Mouse (Mus musculus): ENCODE results near the gene Padi1. TPM values are rescaled to one million over a fixed set of nuclear protein-coding genes. Genes with fewer than 3 reads are reported as not detected.
A peak's percentile ranks its signal among the peaks of the same experiment; 100 is the strongest.

The Padi1 gene
- polyA plus RNA-seq (2015; fragmentation: Nextera tagmentation; extraction: Ambion mirVana), result 0.85 and 1.0 TPM in 2 replicates

- H3K9me3 ChIP-seq (replicated peaks), result no peaks in the 10 kb centered on the region
- H3K27ac ChIP-seq (replicated peaks), result no peak within 1 kb of the TSS
- no peak within 1 kb of the TSS for H3K4me2 ChIP-seq (replicated peaks)
- no peaks in the 10 kb centered on the region for H3K27me3 ChIP-seq
- WGBS, result 53% methylated on average over 6 of the region's 6 CpGs
- H3K36me3 ChIP-seq, result no peaks in the 10 kb centered on the region
- H3K4me1 ChIP-seq, result peaks cover 11% of the 10 kb centered on the region
- no peak within 1 kb of the TSS for H3K4me3 ChIP-seq (replicated peaks)
- H3K9ac ChIP-seq, result no peak within 1 kb of the TSS
- ATAC-seq (ENCODE audit: insufficient number of reproducible peaks, low FRiP score, low TSS enrichment, low read depth), result no peak
Measured at GRCm38 (mm10) chr4:140845666-140846065, at the start of gene Padi1. Gene Padi1 (minus strand): TSS chr4:140845778.

- H3K27ac ChIP-seq (replicated peaks), result no peak overlapping the region
- no peak overlapping the region for H3K4me2 ChIP-seq (replicated peaks)
- ATAC-seq (ENCODE audit: insufficient number of reproducible peaks, low FRiP score, low TSS enrichment, low read depth), result no peak
- no peak overlapping the region for H3K9ac ChIP-seq
- H3K4me1 ChIP-seq, result no peaks in the 10 kb centered on the region
- no peaks in the 10 kb centered on the region for H3K27me3 ChIP-seq
- no peak overlapping the region for H3K4me3 ChIP-seq (replicated peaks)
- 69% methylated on average over 1 of the region's 1 CpGs for WGBS
- H3K36me3 ChIP-seq, result no peaks in the 10 kb centered on the region
- peaks cover 8% of the 10 kb centered on the region; the same call in 1 of the 2 replicates for H3K9me3 ChIP-seq (replicated peaks)
Measured at GRCm38 (mm10) chr4:140892163-140892530, 46.6 kb upstream of the Padi1 start.

- Histone ChIP-seq H3K9ac (no peak overlapping the region), H3K4me3 (replicated peaks) (no peak overlapping the region), H3K4me1 (no peaks in the 10 kb centered on the region), H3K9me3 (replicated peaks) (peaks cover 8% of the 10 kb centered on the region; the same call in 1 of the 2 replicates), H3K27me3 (no peaks in the 10 kb centered on the region), H3K4me2 (replicated peaks) (no peak overlapping the region), H3K36me3 (no peaks in the 10 kb centered on the region), H3K27ac (replicated peaks) (no peak overlapping the region)
- no peak for ATAC-seq (ENCODE audit: insufficient number of reproducible peaks, low FRiP score, low TSS enrichment, low read depth)
- WGBS, result 94% methylated on average over 14 of the region's 14 CpGs
Measured at GRCm38 (mm10) chr4:140891525-140892162, 46.1 kb upstream of the Padi1 start.

GRCm38 (mm10) chr4:140883852-140884251 is 38.3 kb upstream of the Padi1 start:
- no peaks in the 10 kb centered on the region for H3K9me3 ChIP-seq (replicated peaks)
- H3K4me1 ChIP-seq, result no peaks in the 10 kb centered on the region
- no peaks in the 10 kb centered on the region for H3K36me3 ChIP-seq
- H3K9ac ChIP-seq, result no peak overlapping the region
- no peaks in the 10 kb centered on the region for H3K27me3 ChIP-seq
- no peak overlapping the region for H3K27ac ChIP-seq (replicated peaks)
- no peak overlapping the region for H3K4me2 ChIP-seq (replicated peaks)
- peak; percentile 58; the same call in 1 of the 2 replicates for ATAC-seq (ENCODE audit: insufficient number of reproducible peaks, low FRiP score, low TSS enrichment, low read depth)
- no peak overlapping the region for H3K4me3 ChIP-seq (replicated peaks)
- WGBS, result 16% methylated on average over 4 of the region's 4 CpGs

GRCm38 (mm10) chr4:140882981-140883380 is 37.4 kb upstream of the Padi1 start:
- Histone ChIP-seq H3K36me3 (no peaks in the 10 kb centered on the region), H3K4me1 (no peaks in the 10 kb centered on the region), H3K4me2 (replicated peaks) (no peak overlapping the region), H3K27me3 (no peaks in the 10 kb centered on the region), H3K9ac (no peak overlapping the region), H3K4me3 (replicated peaks) (no peak overlapping the region), H3K9me3 (replicated peaks) (no peaks in the 10 kb centered on the region), H3K27ac (replicated peaks) (no peak overlapping the region)
- no peak for ATAC-seq (ENCODE audit: insufficient number of reproducible peaks, low FRiP score, low TSS enrichment, low read depth)
- 97% methylated on average over 3 of the region's 3 CpGs for WGBS

- ATAC-seq (ENCODE audit: insufficient number of reproducible peaks, low FRiP score, low TSS enrichment, low read depth), result no peak
- WGBS, result 67% methylated on average over 4 of the region's 4 CpGs
- Histone ChIP-seq H3K36me3 (no peaks in the 10 kb centered on the region), H3K27ac (replicated peaks) (no peak overlapping the region), H3K9ac (no peak overlapping the region), H3K4me2 (replicated peaks) (no peak overlapping the region), H3K9me3 (replicated peaks) (no peaks in the 10 kb centered on the region), H3K4me3 (replicated peaks) (no peak overlapping the region), H3K4me1 (no peaks in the 10 kb centered on the region), H3K27me3 (no peaks in the 10 kb centered on the region)
Measured at GRCm38 (mm10) chr4:140882365-140882764, 36.8 kb upstream of the Padi1 start.

- no peak for ATAC-seq (ENCODE audit: insufficient number of reproducible peaks, low FRiP score, low TSS enrichment, low read depth)
- no peaks in the 10 kb centered on the region for H3K36me3 ChIP-seq
- H3K9me3 ChIP-seq (replicated peaks), result no peaks in the 10 kb centered on the region
- WGBS, result 80% methylated on average over 13 of the region's 13 CpGs
- H3K4me1 ChIP-seq, result no peaks in the 10 kb centered on the region
- no peak overlapping the region for H3K9ac ChIP-seq
- no peak overlapping the region for H3K4me3 ChIP-seq (replicated peaks)
- no peak overlapping the region for H3K4me2 ChIP-seq (replicated peaks)
- no peak overlapping the region for H3K27ac ChIP-seq (replicated peaks)
- no peaks in the 10 kb centered on the region for H3K27me3 ChIP-seq
Measured at GRCm38 (mm10) chr4:140881771-140882170, 36.2 kb upstream of the Padi1 start.

- H3K4me1 ChIP-seq, result no peaks in the 10 kb centered on the region
- no peaks in the 10 kb centered on the region for H3K27me3 ChIP-seq
- H3K4me3 ChIP-seq (replicated peaks), result no peak overlapping the region
- H3K9ac ChIP-seq, result no peak overlapping the region
- no peaks in the 10 kb centered on the region for H3K36me3 ChIP-seq
- no peak for ATAC-seq (ENCODE audit: insufficient number of reproducible peaks, low FRiP score, low TSS enrichment, low read depth)
- 88% methylated on average over 8 of the region's 8 CpGs for WGBS
- H3K9me3 ChIP-seq (replicated peaks), result no peaks in the 10 kb centered on the region
- no peak overlapping the region for H3K27ac ChIP-seq (replicated peaks)
- H3K4me2 ChIP-seq (replicated peaks), result no peak overlapping the region
Measured at GRCm38 (mm10) chr4:140881026-140881670, 35.6 kb upstream of the Padi1 start.

- no peaks in the 10 kb centered on the region for H3K36me3 ChIP-seq
- no peak overlapping the region for H3K4me2 ChIP-seq (replicated peaks)
- H3K27ac ChIP-seq (replicated peaks), result no peak overlapping the region
- no peaks in the 10 kb centered on the region for H3K4me1 ChIP-seq
- no peak for ATAC-seq (ENCODE audit: insufficient number of reproducible peaks, low FRiP score, low TSS enrichment, low read depth)
- H3K4me3 ChIP-seq (replicated peaks), result no peak overlapping the region
- H3K9ac ChIP-seq, result no peak overlapping the region
- WGBS, result 79% methylated on average over 3 of the region's 3 CpGs
- no peaks in the 10 kb centered on the region for H3K27me3 ChIP-seq
- H3K9me3 ChIP-seq (replicated peaks), result no peaks in the 10 kb centered on the region
Measured at GRCm38 (mm10) chr4:140880207-140880606, 34.6 kb upstream of the Padi1 start.

- 50% methylated on average over 4 of the region's 4 CpGs for WGBS
- H3K9me3 ChIP-seq (replicated peaks), result no peaks in the 10 kb centered on the region
- H3K9ac ChIP-seq, result no peak overlapping the region
- no peaks in the 10 kb centered on the region for H3K36me3 ChIP-seq
- no peaks in the 10 kb centered on the region for H3K27me3 ChIP-seq
- no peaks in the 10 kb centered on the region for H3K4me1 ChIP-seq
- no peak overlapping the region for H3K4me2 ChIP-seq (replicated peaks)
- no peak for ATAC-seq (ENCODE audit: insufficient number of reproducible peaks, low FRiP score, low TSS enrichment, low read depth)
- H3K27ac ChIP-seq (replicated peaks), result no peak overlapping the region
- no peak overlapping the region for H3K4me3 ChIP-seq (replicated peaks)
Measured at GRCm38 (mm10) chr4:140879739-140880138, 34.2 kb upstream of the Padi1 start.

GRCm38 (mm10) chr4:140879116-140879515 is 33.5 kb upstream of the Padi1 start:
- no peak overlapping the region for H3K4me3 ChIP-seq (replicated peaks)
- no peaks in the 10 kb centered on the region for H3K9me3 ChIP-seq (replicated peaks)
- no peak overlapping the region for H3K4me2 ChIP-seq (replicated peaks)
- no peak overlapping the region for H3K9ac ChIP-seq
- ATAC-seq (ENCODE audit: insufficient number of reproducible peaks, low FRiP score, low TSS enrichment, low read depth), result no peak
- 87% methylated on average over 6 of the region's 6 CpGs for WGBS
- no peaks in the 10 kb centered on the region for H3K27me3 ChIP-seq
- H3K4me1 ChIP-seq, result no peaks in the 10 kb centered on the region
- no peak overlapping the region for H3K27ac ChIP-seq (replicated peaks)
- no peaks in the 10 kb centered on the region for H3K36me3 ChIP-seq

GRCm38 (mm10) chr4:140878655-140879054 is 33.1 kb upstream of the Padi1 start:
- 89% methylated on average over 9 of the region's 9 CpGs for WGBS

More at GRCm38 (mm10) chr4:140878655-140879054, 33.1 kb upstream of the Padi1 start:
- Histone ChIP-seq H3K27me3 (no peaks in the 10 kb centered on the region), H3K4me2 (replicated peaks) (no peak overlapping the region), H3K4me1 (no peaks in the 10 kb centered on the region), H3K9me3 (replicated peaks) (no peaks in the 10 kb centered on the region), H3K9ac (no peak overlapping the region), H3K27ac (replicated peaks) (no peak overlapping the region), H3K4me3 (replicated peaks) (no peak overlapping the region), H3K36me3 (no peaks in the 10 kb centered on the region)
- ATAC-seq (ENCODE audit: insufficient number of reproducible peaks, low FRiP score, low TSS enrichment, low read depth), result no peak

Measured in embryonic facial prominence, embryonic 15.5 days (tissue).